Mouse (Mus musculus) heart, postnatal 0 days (tissue): Measurements from ENCODE around the gene Abcc12. TPM values are rescaled to one million over a fixed set of nuclear protein-coding genes. Genes with fewer than 3 reads are reported as not detected.

ENCODE experiments used
- ATAC-seq: fragments of 200-750 bp; cut with Nextera tagmentation; 2 replicates; pipeline ENCODE4 v1.8.0; 2017; ENCODE audit warnings: low read depth, moderate number of reproducible peaks, moderate library complexity; ENCODE audit not compliant: insufficient read depth
- DNase-seq: peaks from one replicate; pipeline ENCODE4 v3.0.0-alpha.2; 2016; ENCODE audit warnings: low spot score
- H3K27ac ChIP-seq: fragments of 300-500 bp; sonication (generic); 2 replicates; pipeline ENCODE4 v1.5.1; 2014; ENCODE audit warnings: low read depth, mild to moderate bottlenecking
- H3K27me3 ChIP-seq: fragments of 300-500 bp; sonication (generic); 2 replicates; pipeline ENCODE4 v1.6.1; 2014; ENCODE audit warnings: low read length, mixed read lengths; ENCODE audit not compliant: control insufficient read depth, insufficient read depth
- H3K36me3 ChIP-seq: fragments of 300-500 bp; sonication (generic); replicated peaks from 2 replicates; pipeline ENCODE4 v1.6.1; 2014; ENCODE audit warnings: low read length, mixed read lengths; ENCODE audit not compliant: control insufficient read depth, insufficient read depth
- H3K4me1 ChIP-seq: fragments of 300-500 bp; sonication (generic); 2 replicates; pipeline ENCODE4 v1.6.1; 2014; ENCODE audit warnings: antibody characterized with exemption; ENCODE audit not compliant: control insufficient read depth, insufficient read depth
- H3K4me2 ChIP-seq: fragments of 300-500 bp; sonication (generic); 2 replicates; pipeline ENCODE4 v1.6.1; 2014; ENCODE audit warnings: low read depth, mild to moderate bottlenecking, low read length, moderate library complexity
- H3K4me3 ChIP-seq: fragments of 300-500 bp; sonication (generic); 2 replicates; pipeline ENCODE4 v1.5.1; 2014; ENCODE audit warnings: low read depth, low read length
- H3K9ac ChIP-seq: fragments of 300-500 bp; sonication (generic); replicated peaks from 2 replicates; pipeline ENCODE4 v1.6.1; 2014; ENCODE audit warnings: low read depth, low read length, mixed read lengths
- H3K9me3 ChIP-seq: fragments of 300-500 bp; sonication (generic); replicated peaks from 2 replicates; pipeline ENCODE4 v1.6.1; 2016; ENCODE audit warnings: low read length; ENCODE audit not compliant: control insufficient read depth
- CTCF ChIP-seq: IDR thresholded peaks from 2 replicates; pipeline ENCODE4 v1.5.1; 2016; ENCODE audit warnings: antibody characterized with exemption, control low read depth, low read depth
- EP300 ChIP-seq: IDR thresholded peaks from 2 replicates; pipeline ENCODE4 v1.6.1; 2016; ENCODE audit warnings: antibody characterized with exemption, low read depth
- WGBS: fragments of 180-500 bp; shearing (Covaris S2); extraction: QIAGEN DNeasy Blood & Tissue Kit; methylation state at CpG from one replicate; pipeline ENCODE4 v1.1.7; 2014; 5-methylcytosine and 5-hydroxymethylcytosine counted together
- polyA plus RNA-seq: library from polyadenylated mRNA; unstranded; fragments of >200 nt; fragmentation: Nextera tagmentation; extraction: Ambion mirVana; gene quantifications from 2 replicates; pipeline ENCODE4 v1.2.1, GENCODE M21; 2015
- total RNA-seq: library from RNA; depleted of rRNA; stranded (reverse); fragments of >200 nt; gene quantifications from 2 replicates; pipeline ENCODE4 v1.2.3, GENCODE M21; 2014; ENCODE audit warnings: low replicate concordance

Abcc12 gene
- total and polyA plus RNA-seq, 2 experiments from 2014 or later = not detected

DNA sequence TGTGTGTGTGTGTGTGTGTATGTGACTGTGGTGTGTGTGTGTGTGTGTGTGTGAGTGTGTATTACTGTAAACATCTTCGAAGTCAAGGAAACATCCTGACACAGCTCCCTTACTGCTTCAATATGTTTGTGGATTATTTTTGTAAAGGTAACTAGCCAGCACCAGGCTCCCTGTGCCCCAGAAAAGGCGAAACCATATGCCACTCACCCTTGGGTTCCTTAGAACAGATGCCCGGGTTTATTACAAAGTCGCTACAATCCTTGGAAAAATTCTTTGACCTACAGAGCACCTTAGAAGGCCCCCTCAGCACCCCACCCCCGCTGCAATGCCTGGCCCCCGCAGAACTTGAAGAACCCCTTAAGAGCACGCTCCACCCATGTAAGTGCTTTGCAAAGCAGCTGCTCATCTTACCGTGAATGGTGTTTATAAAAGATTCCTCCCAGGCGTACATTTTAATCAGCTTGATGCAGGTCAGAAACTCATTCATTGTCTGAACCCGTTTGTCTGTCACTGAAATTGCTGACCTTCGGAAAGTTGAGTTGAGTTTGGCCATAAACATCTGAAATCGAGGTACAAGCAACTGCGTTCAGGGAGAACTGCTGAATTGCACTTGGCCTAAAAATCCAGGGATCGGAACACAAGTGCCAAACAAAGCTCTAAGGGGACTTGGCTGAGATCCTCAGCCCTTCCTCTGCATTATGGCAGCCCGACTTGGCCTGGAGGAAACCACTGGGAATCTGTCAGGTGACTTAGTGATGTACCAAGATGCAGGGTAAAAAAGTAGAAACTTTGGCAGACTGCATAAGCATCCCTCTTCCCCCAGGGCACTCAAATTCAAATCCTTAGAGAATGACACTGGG, 23.1 kb downstream of the Abcc12 start:
- no peak for ATAC-seq
- WGBS = 78% methylated on average over 15 of the region's 15 CpGs
- H3K4me2 ChIP-seq = no peak overlapping the region

GRCm38 (mm10) chr8:86555564-86555963, 24.9 kb downstream of the Abcc12 start:
- Histone ChIP-seq H3K4me3 (no peak overlapping the region), H3K4me2 (no peak overlapping the region), H3K4me1 (no peaks in the 10 kb centered on the region), H3K9me3 (no peaks in the 10 kb centered on the region), H3K27me3 (no peaks in the 10 kb centered on the region), H3K36me3 (no peaks in the 10 kb centered on the region), H3K9ac (no peak overlapping the region), H3K27ac (no peak overlapping the region)
- TF ChIP-seq CTCF (no peak), EP300 (no peak)
- DNase-seq = no peak
- 63% methylated on average over 2 of the region's 2 CpGs for WGBS
- no peak for ATAC-seq

More for the DNA sequence above, 23.1 kb downstream of the Abcc12 start:
- no peaks in the 10 kb centered on the region for H3K9me3 ChIP-seq
- no peaks in the 10 kb centered on the region for H3K27me3 ChIP-seq
- no peak for DNase-seq
- no peaks in the 10 kb centered on the region for H3K4me1 ChIP-seq
- H3K27ac ChIP-seq = no peak overlapping the region
- no peak overlapping the region for H3K9ac ChIP-seq
- H3K4me3 ChIP-seq = no peak overlapping the region
- TF ChIP-seq CTCF (no peak), EP300 (no peak)
- no peaks in the 10 kb centered on the region for H3K36me3 ChIP-seq

GRCm38 (mm10) chr8:86554220-86554891, 26.1 kb downstream of the Abcc12 start:
- 74% methylated on average over 12 of the region's 12 CpGs for WGBS
- ATAC-seq = no peak
- no peak overlapping the region for H3K9ac ChIP-seq

GRCm38 (mm10) chr8:86550516-86550915, 30.0 kb downstream of the Abcc12 start:
- Histone ChIP-seq H3K36me3 (no peaks in the 10 kb centered on the region), H3K4me3 (no peak overlapping the region), H3K4me2 (no peak overlapping the region), H3K27me3 (no peaks in the 10 kb centered on the region), H3K9me3 (no peaks in the 10 kb centered on the region), H3K27ac (no peak overlapping the region), H3K4me1 (no peaks in the 10 kb centered on the region), H3K9ac (no peak overlapping the region)
- DNase-seq (no peak), ATAC-seq (no peak)
- 86% methylated on average over 10 of the region's 10 CpGs for WGBS
- TF ChIP-seq CTCF (no peak), EP300 (no peak)

More at GRCm38 (mm10) chr8:86554220-86554891, 26.1 kb downstream of the Abcc12 start:
- Histone ChIP-seq H3K36me3 (no peaks in the 10 kb centered on the region), H3K4me2 (no peak overlapping the region), H3K4me3 (no peak overlapping the region), H3K9me3 (no peaks in the 10 kb centered on the region), H3K4me1 (no peaks in the 10 kb centered on the region), H3K27me3 (no peaks in the 10 kb centered on the region), H3K27ac (no peak overlapping the region)
- DNase-seq = no peak
- TF ChIP-seq EP300 (no peak), CTCF (no peak)

GRCm38 (mm10) chr8:86546001-86546400, 34.5 kb downstream of the Abcc12 start:
- DNase-seq (no peak), ATAC-seq (no peak)
- Histone ChIP-seq H3K36me3 (no peaks in the 10 kb centered on the region), H3K4me3 (no peak overlapping the region), H3K4me1 (no peaks in the 10 kb centered on the region), H3K27me3 (no peaks in the 10 kb centered on the region), H3K4me2 (no peak overlapping the region), H3K27ac (no peak overlapping the region), H3K9ac (no peak overlapping the region), H3K9me3 (no peaks in the 10 kb centered on the region)
- 92% methylated on average over 1 of the region's 1 CpGs for WGBS
- TF ChIP-seq EP300 = no peak
- no peak for TF ChIP-seq CTCF
